8 mouse cellular contexts compared by ENCODE assay signal in the genomic region with DNA sequence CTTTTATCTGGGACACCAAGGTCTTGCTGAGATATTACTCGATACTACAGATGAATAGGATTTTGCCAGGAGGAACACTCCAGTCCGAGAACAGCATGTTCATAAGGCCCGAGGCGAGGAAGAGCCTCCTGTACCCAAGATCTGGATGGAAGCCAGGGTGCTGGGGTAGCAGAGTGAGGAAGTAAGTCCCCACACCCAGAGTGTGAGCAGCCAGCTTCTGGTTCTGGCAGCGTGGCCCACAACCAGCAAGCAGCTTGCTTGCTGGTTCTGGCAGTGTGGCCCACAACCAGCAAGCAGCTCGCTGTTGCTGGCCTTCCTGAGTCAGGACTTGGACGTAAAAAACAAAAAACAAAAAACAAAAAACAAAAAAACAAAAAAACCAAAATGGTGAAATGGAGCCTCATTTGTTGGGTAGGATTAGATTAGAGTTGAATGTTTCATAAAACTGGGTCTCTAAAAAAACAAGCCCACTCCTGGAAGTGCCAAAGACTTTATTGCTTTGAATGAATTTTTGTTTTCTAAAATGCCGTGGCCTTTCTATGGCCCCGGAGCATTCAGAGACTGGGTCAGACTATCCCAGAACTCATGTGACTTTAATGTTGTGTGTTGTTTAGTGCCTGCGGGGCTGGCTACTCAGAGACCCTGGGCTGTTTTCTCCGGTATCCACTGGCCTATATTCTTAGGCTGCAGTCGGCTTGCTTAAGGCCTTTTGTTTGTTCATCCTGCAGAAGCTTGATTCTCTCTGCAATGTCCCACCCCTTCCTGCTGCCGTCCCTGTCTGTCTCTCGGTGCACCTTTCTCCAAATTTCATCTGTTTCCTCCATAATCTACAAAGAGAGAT. TPM values are rescaled to one million over a fixed set of nuclear protein-coding genes. Genes with fewer than 3 reads are reported as not detected.
A peak's percentile ranks its signal among the peaks of the same experiment; 100 is the strongest.
DNase-seq lines count a peak whose midpoint lies in the region; ATAC-seq lines count a peak whose summit lies in the region.

No protein-coding gene starts in this region.

- no peaks in the 10 kb centered on the region for H3K36me3 ChIP-seq in embryonic facial prominence, embryonic 10.5 days (replicated peaks)
- H3K36me3 ChIP-seq in kidney, embryonic 15.5 days, result no peaks in the 10 kb centered on the region
- no peaks in the 10 kb centered on the region for H3K36me3 ChIP-seq in liver, embryonic 15.5 days (replicated peaks)
- no peaks in the 10 kb centered on the region for H3K36me3 ChIP-seq in neural tube, embryonic 15.5 days

- no peaks in the 10 kb centered on the region for H3K27me3 ChIP-seq in embryonic facial prominence, embryonic 10.5 days (replicated peaks; ENCODE audit: low read depth, poor library complexity, severe bottlenecking)
- no peaks in the 10 kb centered on the region for H3K27me3 ChIP-seq in kidney, embryonic 15.5 days
- H3K27me3 ChIP-seq in liver, embryonic 15.5 days, result no peaks in the 10 kb centered on the region
- no peaks in the 10 kb centered on the region for H3K27me3 ChIP-seq in neural tube, embryonic 15.5 days (replicated peaks)

- no peak for ATAC-seq in kidney, embryonic 15.5 days (replicated peaks; ENCODE audit: low FRiP score)
- no peak for ATAC-seq in liver, embryonic 15.5 days (ENCODE audit: insufficient read depth)
- ATAC-seq in neural tube, embryonic 15.5 days (ENCODE audit: low FRiP score), result peak; percentile 48; the same call in 1 of the 2 replicates

- peak; percentile 50 for DNase-seq in retina, postnatal 1 day
- DNase-seq in retina, embryonic 14.5 days (ENCODE audit: low spot score), result no peak
- no peak for DNase-seq in embryonic facial prominence, embryonic 10.5 days (ENCODE audit: low spot score)
- peak; percentile 73 to 85 for DNase-seq in heart, adult 18-20 months
- DNase-seq in Muller cell, postnatal 12 days (ENCODE audit: inconsistent ontology term), result no peak

- H3K9ac ChIP-seq in kidney, embryonic 15.5 days, result no peak overlapping the region
- H3K9ac ChIP-seq in liver, embryonic 15.5 days, result no peak overlapping the region
- peak overlapping the region; percentile 8; the same call in 1 of the 2 replicates for H3K9ac ChIP-seq in neural tube, embryonic 15.5 days (replicated peaks)

- H3K4me1 ChIP-seq in embryonic facial prominence, embryonic 10.5 days, result peaks cover 54% of the 10 kb centered on the region
- H3K4me1 ChIP-seq in kidney, embryonic 15.5 days, result peaks cover 47% of the 10 kb centered on the region
- H3K4me1 ChIP-seq in liver, embryonic 15.5 days (replicated peaks), result peaks cover 62% of the 10 kb centered on the region
- peaks cover 50% of the 10 kb centered on the region for H3K4me1 ChIP-seq in neural tube, embryonic 15.5 days

- peak overlapping the region; percentile 79 for H3K27ac ChIP-seq in embryonic facial prominence, embryonic 10.5 days (replicated peaks)
- H3K27ac ChIP-seq in kidney, embryonic 15.5 days, result peak overlapping the region; percentile 75
- peak overlapping the region; percentile 67 for H3K27ac ChIP-seq in liver, embryonic 15.5 days (replicated peaks)
- H3K27ac ChIP-seq in neural tube, embryonic 15.5 days (replicated peaks), result peak overlapping the region; percentile 76

- H3K4me2 ChIP-seq in kidney, embryonic 15.5 days, result peak overlapping the region; percentile 44
- peak overlapping the region; percentile 63 for H3K4me2 ChIP-seq in liver, embryonic 15.5 days
- peak overlapping the region; percentile 39 for H3K4me2 ChIP-seq in neural tube, embryonic 15.5 days

- no peaks in the 10 kb centered on the region for H3K9me3 ChIP-seq in embryonic facial prominence, embryonic 10.5 days
- no peaks in the 10 kb centered on the region for H3K9me3 ChIP-seq in kidney, embryonic 15.5 days (replicated peaks)
- no peaks in the 10 kb centered on the region for H3K9me3 ChIP-seq in liver, embryonic 15.5 days (replicated peaks)
- no peaks in the 10 kb centered on the region for H3K9me3 ChIP-seq in neural tube, embryonic 15.5 days (replicated peaks)

- WGBS in embryonic facial prominence, embryonic 10.5 days, result 43% methylated on average over 14 of the region's 14 CpGs
- 46% methylated on average over 14 of the region's 14 CpGs for WGBS in kidney, embryonic 15.5 days
- WGBS in liver, embryonic 15.5 days (ENCODE audit: insufficient replicate concordance), result 25% methylated on average over 14 of the region's 14 CpGs
- 22% methylated on average over 14 of the region's 14 CpGs for WGBS in neural tube, embryonic 15.5 days

- H3K4me3 ChIP-seq in embryonic facial prominence, embryonic 10.5 days, result peak overlapping the region; percentile 45
- 0 out of 2 replicates have a peak overlapping the region, but pooled peaks have one; percentile 1 for H3K4me3 ChIP-seq in kidney, embryonic 15.5 days (replicated peaks)
- H3K4me3 ChIP-seq in liver, embryonic 15.5 days (replicated peaks), result peak overlapping the region; percentile 24; the same call in 1 of the 2 replicates
- H3K4me3 ChIP-seq in neural tube, embryonic 15.5 days (replicated peaks), result no peak overlapping the region

RNA-seq across cellular contexts. Expression of gene Sort1, which starts 11.7 kb away (rescaled TPM):
- 12.9 and 15.5 TPM in 2 replicates for polyA plus RNA-seq in embryonic facial prominence, embryonic 10.5 days (2016; fragmentation: Nextera tagmentation; extraction: Ambion mirVana)
- total RNA-seq in heart, adult 18-20 months (2021), result 10 to 100 TPM; 18.1 to 25.7 TPM
- polyA plus RNA-seq in kidney, embryonic 15.5 days (2015; fragmentation: Nextera tagmentation; extraction: Ambion mirVana), result 12.1 and 13.1 TPM in 2 replicates
- 3.8 and 4.4 TPM in 2 replicates for polyA plus RNA-seq in liver, embryonic 15.5 days (2015; fragmentation: Nextera tagmentation; extraction: Ambion mirVana)
- polyA plus RNA-seq in neural tube, embryonic 15.5 days (2015; fragmentation: Nextera tagmentation; extraction: Ambion mirVana), result 13.6 and 17.0 TPM in 2 replicates

RNA-seq across cellular contexts. Expression of gene Psma5, which starts 38.9 kb away (rescaled TPM):
- polyA plus RNA-seq in embryonic facial prominence, embryonic 10.5 days (2016; fragmentation: Nextera tagmentation; extraction: Ambion mirVana), result 361 and 368 TPM in 2 replicates
- 10 to 100 TPM; 55.0 to 59.5 TPM for total RNA-seq in heart, adult 18-20 months (2021)
- polyA plus RNA-seq in kidney, embryonic 15.5 days (2015; fragmentation: Nextera tagmentation; extraction: Ambion mirVana), result 296 and 312 TPM in 2 replicates
- polyA plus RNA-seq in liver, embryonic 15.5 days (2015; fragmentation: Nextera tagmentation; extraction: Ambion mirVana), result 151 and 152 TPM in 2 replicates
- polyA plus RNA-seq in neural tube, embryonic 15.5 days (2015; fragmentation: Nextera tagmentation; extraction: Ambion mirVana), result 239 and 254 TPM in 2 replicates

Comparison
In these comparisons a context has a peak if more than half of its experiments do, and no peak if none do; other contexts are left out.
1. DNase-seq: peak in retina, postnatal 1 day (single experiment) and heart, adult 18-20 months (2 of 2); none in retina, embryonic 14.5 days (single experiment), embryonic facial prominence, embryonic 10.5 days (single experiment) and Muller cell, postnatal 12 days (single experiment).
2. Peak in every context shown above with its lines, with median percentiles within 50 percentile points of each other: H3K27ac ChIP-seq and H3K4me2 ChIP-seq.